In genomic region chr10:81345162-81345534, GRCm38 (mm10) we compare ENCODE assay signal across 21 mouse cellular contexts. TPM values are rescaled to one million over a fixed set of nuclear protein-coding genes. Genes with fewer than 3 reads are reported as not detected.
"Had no signal": no experiment of that assay in that cellular context is flagged by ENCODE, and none has a peak within 500 bp of the region (broad histone marks: within the 10 kb centered on the region; RNA-seq: fewer than 3 reads in every experiment).

No protein-coding gene starts in this region.

- H3K4me2 ChIP-seq: limb, embryonic 12.5 days; limb, embryonic 15.5 days; liver, embryonic 11.5 days; lung, embryonic 14.5 days; midbrain, embryonic 12.5 days; midbrain, embryonic 15.5 days; neural tube, embryonic 13.5 days had no signal

- H3K4me3 ChIP-seq: layer of hippocampus, adult 2 months; limb, embryonic 12.5 days; limb, embryonic 15.5 days; midbrain, embryonic 12.5 days; midbrain, embryonic 15.5 days; neural tube, embryonic 13.5 days had no signal

- ATAC-seq: liver, postnatal 0 days; lung, postnatal 0 days; midbrain, embryonic 15.5 days had no signal

- H3K27ac ChIP-seq: kidney, postnatal 0 days; layer of hippocampus, adult 2 months; limb, embryonic 12.5 days; limb, embryonic 15.5 days; liver, embryonic 14.5 days; macrophage; midbrain, embryonic 12.5 days; midbrain, embryonic 15.5 days; neural tube, embryonic 13.5 days had no signal

- H3K36me3 ChIP-seq: midbrain, embryonic 15.5 days; neural tube, embryonic 13.5 days had no signal

- DNase-seq: layer of hippocampus, adult 9-11 months; liver, postnatal 0 days; retina, postnatal 1 day; right cerebral cortex, postnatal 25 days; spleen, adult 18-20 months; thymus, adult 18-20 months; thymus, postnatal 36 days had no signal

RNA-seq across cellular contexts. Expression of gene Gipc3, which starts 2.1 kb away (rescaled TPM):
- total RNA-seq: megakaryocyte, adult 5-6 weeks; neutrophil, adult 5-6 weeks had no signal
- polyA plus RNA-seq: liver, embryonic 11.5 days; macrophage; midbrain, embryonic 12.5 days; midbrain, embryonic 15.5 days; neural tube, embryonic 13.5 days had no signal

RNA-seq across cellular contexts. Expression of gene Tbxa2r, which starts 16.6 kb away (rescaled TPM):
- polyA plus RNA-seq: macrophage had no signal
